Mouse (Mus musculus): ENCODE measurements around the gene Sec14l4.

The Sec14l4 gene

DNA sequence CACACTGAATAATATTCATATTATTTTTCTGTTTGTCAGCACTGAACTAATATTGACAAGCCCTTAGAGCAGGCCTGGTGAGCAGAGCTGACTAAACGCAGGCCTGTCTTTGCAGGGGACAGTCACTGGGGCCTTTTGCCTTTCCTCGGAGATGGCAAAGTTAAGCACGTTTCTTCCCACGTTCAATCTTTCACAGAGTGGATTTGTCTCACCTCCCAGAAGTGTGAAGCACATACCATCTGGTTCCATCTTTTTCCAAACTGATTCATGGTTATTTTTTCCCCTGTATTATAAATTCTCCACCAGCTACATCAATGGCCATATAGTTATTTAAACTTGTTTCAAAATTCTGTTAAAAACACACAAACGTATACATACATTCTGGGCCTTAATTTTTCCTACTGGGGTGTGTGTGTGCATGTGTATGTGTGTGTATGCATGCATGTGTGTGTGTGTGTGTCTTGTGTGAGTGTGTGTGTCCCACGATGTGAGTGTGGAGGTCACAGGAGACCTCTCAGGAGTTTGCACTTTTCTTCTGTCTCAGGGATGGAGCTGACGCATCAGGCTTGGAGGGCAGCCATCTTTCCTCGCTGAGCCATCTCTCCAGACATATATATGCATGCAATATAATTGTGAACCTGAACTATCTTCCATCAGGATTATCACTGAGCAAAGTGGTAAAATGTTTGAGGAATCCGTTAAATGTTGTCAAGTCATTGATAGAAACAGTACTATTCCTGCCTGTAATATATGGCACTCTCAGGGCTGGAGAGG lies 3.5 kb upstream of the Sec14l4 start:
- DNase-seq = no peak

DNA sequence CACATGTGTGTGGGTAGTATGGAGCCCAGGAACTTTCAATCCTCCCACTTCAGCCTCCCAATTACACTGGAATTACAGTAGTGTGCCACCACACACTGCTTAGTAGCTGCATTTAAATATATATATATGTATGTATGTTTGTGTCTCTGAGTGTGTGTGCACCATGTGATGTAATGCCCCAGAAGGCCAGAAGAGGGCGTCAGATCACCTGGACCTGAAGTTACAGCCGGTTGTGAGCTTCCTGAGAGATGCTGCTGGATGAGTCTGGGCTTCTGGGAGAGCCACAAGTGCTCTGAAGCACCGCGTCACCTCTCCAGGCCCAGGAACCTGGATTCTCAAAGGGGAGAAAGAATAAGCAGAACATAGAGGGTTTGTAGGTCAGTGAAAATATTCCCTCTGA lies 1.9 kb upstream of the Sec14l4 start:
- no peak for DNase-seq

DNA sequence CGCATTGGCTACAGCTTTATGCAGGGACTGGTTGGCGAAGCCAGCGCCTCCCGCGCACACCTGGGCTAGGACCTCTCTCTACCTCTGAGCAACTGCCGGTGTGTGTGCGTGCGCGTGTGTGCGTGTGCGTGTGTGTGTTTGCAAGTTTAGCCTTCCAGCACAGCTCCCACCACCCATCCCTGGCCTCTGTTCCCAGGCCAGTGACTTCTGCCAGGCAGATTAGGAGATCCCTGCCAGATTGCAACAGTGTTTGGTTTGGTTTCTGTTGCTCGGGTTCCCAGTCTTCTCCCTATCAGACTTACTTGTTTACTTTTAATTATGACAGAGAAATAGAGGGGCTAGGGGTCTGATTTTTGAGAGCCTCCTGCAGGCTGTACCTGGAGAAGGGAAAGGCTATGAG lies 699 bp downstream of the Sec14l4 start:
- no peak for DNase-seq

DNA sequence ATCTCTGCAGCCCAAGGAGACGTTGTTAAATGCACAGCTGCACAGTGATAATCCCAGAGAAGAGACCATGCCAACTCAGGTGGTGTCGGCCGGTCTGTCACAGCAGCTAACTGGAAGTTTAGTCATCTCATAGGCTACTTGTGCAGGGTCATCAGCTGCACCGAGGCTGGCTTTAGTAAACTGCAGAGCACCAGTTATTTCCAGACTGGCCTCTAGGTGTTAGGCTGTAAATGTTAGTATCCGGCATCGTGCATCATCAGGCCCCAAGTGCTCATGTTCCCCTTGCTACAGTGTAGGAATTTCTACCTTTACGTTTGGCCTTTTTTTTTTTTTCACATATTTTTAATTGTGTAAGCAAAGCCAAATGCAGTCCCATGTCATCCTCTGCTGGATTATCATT lies 2.2 kb downstream of the Sec14l4 start:
- no peak for DNase-seq

DNA sequence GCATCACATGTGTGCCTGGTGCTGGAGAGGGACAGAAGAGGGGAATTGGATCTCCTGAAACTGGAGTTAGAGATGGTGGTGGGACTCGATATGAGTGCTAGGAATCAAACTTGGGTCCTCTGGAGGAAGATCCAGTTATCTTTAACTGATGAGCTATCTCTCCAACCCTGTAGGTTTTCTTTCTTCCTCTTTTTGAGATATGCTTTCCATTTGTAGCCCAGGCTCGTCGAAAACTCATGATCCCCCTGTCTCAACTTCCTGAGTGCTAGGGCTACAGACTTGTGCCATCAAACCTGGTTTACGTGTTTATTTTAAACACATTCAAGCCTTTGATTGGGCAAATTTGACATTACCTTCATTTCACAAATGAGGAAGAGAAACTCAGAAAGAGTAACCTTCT lies 2.9 kb downstream of the Sec14l4 start:
- DNase-seq = no peak

DNA sequence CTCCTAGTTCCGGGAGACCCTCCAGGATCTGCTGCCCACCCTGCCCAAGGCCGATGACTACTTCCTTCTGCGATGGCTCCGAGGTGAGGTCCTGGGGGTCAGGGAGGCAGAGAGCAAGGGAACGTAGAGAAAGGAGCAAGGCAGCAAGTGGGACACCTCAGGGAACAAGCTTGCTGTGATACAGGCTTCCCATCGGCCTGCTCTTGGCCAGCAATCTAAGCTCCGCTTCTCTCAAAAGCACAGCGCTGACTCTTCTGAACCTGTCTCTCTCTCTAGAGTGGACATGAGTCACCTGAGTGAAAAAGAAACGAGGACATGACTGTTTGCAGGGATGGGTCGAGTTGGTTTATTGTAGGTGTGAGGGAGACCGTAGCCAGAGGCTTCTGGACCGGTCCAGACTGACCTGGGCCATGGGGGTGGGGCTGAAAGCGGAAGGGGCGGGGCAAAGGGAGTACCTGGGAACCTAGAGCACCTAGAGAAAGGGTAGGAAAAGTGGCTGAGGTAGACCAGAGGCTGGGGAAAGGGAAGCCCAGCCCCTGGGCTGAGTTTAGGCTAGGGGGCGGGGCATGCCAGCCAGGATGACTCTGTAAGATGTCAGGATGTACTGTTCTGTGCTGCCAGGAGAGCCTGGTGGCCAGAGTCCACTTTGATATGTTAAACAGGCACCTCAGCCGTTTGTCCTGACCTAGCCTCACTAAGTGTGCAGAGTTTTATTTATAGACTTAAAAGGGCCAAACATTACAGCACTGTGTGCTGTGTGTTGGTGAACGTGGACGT lies 4.0 kb downstream of the Sec14l4 start:
- peak; percentile 44 to 46 for DNase-seq

DNA sequence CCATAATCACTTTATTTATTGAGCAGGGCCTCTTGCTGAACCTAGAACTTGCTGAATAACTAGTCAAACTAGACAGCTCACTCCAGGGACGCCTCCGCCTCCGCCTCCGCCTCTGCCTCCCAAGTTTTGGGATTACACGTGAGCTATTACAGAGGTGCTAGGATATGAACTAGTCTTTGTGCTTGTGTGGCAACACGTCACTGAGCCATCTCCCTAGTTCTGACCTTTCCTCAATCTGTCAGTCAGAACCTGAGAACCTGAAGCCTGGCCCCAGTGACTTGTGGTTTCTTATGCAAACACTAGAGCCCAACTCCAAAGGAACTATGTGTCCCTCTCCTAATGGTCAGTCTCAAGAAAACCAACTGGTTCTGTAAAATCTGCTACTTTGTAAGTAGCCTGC lies 4.7 kb downstream of the Sec14l4 start:
- no peak for DNase-seq

DNA sequence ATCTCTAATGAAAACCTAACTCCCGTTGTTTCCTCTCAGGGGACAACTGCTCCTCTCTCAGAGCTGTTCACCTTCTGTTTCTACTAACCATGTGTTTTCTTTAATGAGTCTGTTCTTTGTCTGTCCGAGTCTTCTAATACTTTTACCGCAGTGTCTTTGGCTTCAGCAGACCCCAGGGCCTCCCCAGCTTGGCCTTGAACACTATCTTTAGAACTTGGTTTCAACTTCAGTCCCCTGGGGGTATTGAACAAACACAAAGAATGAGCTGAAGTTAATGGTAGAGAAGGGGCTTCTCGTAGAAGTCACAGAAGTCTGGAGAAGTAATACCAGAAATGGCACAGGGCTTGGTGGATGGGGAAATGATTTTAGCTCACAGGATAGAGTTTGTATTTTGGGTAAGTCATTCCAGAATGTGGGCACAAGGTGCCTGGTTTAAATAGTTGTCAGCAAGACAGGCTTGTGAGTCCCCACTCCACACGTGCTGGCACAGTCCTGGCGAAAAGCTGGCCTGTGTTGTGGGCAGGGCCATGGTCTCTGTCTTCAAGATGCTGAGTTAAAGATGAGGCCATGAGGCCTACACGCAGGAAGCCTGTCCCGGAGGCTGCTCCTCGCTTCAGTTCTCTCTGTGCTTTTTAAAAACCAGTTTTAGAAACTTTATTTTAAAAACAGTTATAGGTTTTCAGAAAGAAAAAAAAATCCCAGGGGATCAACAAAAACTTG lies 5.3 kb downstream of the Sec14l4 start:
- DNase-seq = no peak

DNA sequence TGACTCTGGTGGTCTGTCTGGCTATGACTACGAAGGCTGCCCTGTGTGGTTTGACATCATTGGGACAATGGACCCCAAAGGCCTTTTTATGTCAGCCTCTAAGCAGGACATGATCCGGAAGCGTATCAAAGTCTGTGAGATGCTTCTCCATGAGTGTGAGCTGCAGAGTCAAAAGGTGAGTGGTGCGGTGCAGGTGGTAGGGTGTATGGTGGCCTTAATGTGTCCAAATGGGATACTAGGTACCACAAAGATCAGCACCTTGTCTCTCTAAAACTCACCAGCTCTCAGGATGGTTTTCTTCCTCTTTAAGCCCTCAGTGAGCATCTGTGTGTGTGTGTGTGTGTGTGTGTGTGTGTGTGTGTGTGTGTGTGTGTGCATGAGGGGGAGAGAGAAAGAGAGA lies 8.7 kb downstream of the Sec14l4 start:
- DNase-seq = no peak

DNA sequence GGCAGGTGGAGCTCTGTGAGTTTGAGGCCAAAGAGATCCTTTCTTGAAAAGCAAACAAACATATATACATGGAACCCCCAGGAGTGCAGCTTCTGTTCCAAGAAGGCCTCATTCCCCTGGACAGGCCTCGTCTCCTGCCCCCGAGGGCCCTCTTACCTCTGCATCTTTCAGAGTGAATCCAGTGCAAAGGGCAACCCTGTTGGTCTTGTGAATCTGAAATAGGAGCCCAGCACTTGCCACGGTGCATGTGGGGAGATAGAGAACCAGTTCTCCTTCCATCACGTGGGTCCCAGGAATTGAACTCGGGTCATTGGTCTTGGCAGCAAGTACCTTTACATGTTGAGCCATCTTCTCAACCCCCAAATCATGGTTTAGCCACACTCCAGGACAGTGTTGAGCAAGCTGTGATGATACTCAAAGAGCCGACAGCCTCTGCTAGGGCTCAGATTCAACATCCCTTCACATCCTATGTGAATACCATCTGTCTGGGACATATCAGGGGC lies 9.9 kb downstream of the Sec14l4 start:
- DNase-seq = no peak

DNA sequence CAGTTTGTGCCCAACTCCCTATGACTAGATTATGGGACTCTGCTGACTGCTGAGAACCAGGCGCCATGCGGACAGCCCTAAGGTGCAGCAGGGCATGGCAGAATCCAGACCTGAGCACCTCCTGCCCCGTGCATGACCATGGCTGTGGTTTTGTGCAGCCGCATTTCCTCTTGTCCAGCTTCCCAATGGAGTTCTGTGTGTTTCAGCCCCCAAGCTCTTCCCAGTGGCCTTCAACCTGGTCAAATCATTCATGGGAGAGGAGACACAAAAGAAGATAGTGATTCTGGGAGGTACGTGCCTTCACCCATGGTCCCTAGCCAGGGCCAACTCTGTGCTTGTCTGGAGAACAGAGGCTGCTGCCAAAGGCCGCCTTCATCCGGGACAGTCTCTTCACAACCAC lies 11.8 kb downstream of the Sec14l4 start:
- no peak for DNase-seq

DNA sequence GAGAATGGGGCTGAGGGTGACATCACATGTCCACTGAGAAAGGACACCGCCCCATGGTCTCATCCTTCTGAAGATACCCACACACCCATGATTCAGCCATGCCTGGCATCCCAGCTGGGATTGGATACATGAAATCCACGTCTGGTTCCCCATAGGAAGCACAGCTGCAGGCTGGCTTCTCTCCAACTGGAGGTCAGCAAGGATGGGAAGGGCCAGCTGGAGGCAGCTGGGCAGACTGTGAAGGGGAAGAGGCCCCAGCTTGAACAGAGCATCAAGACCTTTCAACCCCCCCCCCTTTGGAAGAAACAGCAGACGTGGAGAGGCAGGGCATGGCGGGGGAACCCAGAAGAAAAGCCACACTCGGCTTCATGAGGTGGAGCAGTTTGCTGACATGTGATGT lies 15.3 kb downstream of the Sec14l4 start:
- DNase-seq = no peak

DNA sequence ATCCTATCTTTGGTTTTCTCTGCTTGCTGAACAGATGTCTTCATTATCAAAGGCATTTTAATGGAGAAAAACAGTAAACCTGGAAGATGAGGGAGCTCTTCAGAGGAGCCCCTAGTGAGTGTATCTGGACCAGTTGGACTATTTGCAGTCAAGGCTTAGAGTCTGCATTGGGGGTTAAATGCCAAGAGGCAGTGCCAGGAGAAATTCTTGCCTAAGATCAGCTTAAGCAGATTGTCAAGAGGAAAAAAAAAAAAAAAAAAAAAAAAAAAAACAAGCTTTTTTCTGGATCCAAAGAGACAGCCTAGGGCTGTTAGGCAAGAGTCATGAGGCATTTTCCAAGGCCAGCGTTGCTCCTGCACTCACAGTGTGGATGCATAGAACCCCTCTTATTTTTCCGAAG lies 16.5 kb downstream of the Sec14l4 start:
- no peak for DNase-seq

DNA sequence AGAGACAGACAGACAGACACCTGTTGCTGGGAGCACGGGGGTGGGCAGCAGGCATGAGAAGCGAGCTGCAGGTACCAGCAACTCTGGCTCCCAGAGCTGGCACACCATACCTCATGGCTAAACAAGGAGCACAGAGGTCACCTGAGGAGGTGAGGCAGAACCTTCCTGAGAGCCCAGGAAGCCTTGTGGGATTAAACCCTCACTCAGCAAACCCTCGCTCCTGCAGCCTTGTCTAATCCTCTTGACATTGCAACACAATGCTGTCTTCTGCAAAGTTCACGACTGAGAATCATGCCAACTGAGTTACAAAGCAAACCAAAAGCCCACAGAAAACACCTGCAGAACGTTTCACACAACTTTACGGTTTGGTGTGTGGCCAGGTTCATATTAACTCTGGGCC lies 17.2 kb downstream of the Sec14l4 start:
- DNase-seq = peak in 1 of 2 experiments; percentile 17

DNA sequence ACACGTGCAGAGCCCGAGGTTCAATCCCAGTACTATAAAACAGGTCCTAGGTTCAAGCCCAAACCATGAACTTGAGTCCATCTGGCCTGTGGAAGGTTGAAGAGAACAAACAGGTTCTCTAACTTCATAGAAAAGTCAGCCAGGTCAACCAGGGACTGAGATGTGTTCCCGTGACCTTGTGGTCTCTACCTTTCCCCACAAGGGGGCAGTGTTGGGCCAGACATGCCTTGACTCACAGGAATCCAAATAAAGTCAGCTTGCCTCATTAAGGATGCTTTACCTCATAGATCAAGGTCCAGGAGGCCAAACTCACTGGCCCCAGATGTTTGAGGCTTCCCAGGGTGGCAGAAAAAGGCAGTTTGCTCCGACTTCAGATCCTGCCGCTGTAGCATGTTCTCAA lies 22.3 kb downstream of the Sec14l4 start:
- peak; percentile 79 to 84 for DNase-seq

DNA sequence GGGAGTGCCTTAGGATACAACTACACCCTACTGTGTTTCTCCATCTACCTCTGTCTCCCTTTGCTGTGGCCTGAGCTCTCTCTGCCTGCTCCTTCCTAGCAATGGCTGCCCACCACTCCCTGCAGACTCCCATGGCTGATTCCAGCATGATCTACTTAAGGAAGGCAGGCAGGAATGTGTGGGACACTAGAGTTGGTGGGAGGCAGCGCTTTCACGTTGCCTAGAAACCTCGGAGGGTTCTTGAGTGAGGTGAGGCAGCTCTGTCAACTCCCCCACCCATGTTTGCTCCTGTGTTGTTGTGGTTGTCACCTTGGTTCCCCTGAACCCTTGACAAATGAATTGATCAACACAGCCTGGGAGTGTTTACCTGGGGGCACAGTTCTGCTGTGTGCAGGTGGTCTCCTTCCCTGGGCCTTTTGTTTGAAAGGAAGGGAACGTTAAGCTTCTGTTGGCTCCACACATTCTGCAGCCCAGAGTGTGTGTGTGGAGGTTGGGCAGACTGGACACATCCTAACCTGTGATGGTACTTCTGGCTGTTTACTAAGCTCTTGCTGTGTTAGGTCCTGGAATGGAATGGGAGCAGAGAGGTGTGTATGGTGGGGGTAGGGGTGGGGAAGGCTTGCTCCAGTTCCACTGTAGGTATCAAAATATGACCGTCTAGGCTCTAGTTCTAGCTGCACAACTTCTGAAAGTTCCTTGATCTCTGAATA lies 29.8 kb downstream of the Sec14l4 start:
- DNase-seq = no peak

DNA sequence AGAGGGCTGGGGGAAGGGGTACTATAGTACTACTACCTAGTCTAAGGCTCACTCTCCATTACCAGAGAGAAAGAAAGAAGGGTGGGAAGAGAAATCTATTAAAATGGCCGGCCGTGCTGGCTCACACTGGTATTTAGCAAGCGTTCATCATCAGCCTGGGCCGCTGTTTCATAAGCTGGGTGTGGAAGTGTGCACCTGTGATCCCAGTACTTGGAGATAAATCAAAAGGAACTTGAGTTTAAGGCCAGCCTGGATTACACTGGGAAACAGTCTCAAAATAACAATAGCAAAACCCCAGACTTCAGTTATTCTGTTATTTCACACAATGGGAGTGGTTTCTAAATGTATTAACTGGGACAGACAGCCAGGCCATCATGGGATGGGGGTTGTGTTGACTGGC lies 31.3 kb downstream of the Sec14l4 start:
- DNase-seq = no peak

DNA sequence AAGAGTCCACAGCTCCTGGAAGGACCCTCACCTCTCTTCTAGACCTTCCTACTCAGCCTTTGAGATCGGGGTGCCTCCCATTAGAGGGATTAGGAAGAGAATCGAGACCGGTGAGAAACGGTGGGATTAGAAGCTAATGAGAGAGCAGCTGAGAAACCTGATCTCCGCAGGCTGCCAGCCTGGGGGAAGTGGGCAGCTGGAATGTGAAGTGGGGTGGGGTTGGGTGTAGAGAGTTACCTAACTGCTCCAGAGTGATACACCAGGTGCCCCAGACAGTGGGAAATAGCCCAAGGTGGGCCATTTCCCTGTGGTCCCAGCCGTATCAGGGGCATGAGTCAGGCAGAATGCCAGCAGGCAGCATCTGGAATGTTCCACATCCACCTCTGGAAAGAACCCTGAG lies 31.7 kb downstream of the Sec14l4 start:
- no peak for DNase-seq

DNA sequence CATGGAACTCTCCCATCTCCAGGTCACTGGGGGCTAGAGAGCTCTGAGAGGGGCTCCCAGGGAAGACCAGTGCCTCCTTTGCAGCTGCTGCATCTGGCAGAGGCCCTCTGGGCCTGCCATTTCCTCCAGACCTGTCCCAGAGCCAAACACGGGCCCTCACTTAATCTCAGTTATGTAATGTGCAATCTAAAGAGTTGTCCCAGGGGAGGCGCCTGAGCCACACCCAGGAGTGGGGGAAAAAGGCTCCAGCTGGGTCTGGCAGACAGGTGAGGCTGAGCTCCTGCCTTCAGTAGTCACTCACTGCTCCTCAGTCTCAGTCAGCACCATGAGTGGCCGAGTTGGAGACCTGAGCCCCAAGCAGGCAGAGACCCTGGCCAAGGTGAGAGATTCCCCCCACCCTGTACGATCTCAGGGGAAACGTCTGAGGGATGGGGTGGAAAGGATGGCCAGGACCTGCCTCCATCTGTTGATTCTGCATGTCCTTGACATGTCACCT lies 33.4 kb downstream of the Sec14l4 start, which contains the start of gene Sec14l3:
TSS of gene Sec14l3 (plus strand) at position 215 of the 496 bp plus-strand sequence.
- DNase-seq = no peak

DNA sequence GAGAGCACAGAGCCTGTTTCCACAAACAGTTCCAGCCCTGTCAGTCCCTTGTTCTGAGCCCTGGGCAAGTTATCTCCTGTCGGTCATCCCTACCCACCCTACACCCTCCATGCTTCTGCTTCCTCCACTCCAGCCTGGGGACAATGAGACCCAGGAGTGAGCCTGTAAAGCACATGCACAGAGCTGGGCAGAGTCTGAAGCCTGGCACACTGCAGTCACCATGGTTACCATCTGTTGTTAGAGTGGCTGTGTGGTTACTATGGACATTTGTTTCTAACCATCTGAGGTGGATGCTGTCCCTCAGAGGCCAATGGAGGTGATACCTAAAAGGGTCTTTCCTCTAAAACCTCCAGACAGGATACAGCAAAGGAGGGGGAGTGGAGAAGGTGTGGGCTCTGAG lies 38.4 kb downstream of the Sec14l4 start:
- DNase-seq = no peak

DNA sequence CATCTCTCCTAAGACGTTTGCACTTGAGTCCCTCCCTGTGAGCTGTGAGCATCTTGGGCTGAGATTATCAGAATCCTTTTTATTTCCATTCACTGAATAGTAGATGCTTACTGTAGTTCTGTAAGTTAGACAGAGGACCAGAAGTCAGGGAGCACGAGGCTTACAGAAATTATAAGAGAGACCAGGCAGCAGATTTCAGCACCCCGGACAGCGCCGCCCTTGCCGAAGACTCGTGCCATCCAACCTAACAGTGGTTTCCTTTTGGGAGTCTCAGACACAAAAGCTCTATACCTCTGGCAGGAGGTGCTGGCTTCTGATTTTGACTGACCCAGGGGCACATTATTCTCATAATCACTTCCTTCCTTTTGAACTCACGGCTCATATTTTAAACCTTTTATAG lies 45.4 kb downstream of the Sec14l4 start:
- peak in 1 of 2 experiments; percentile 56 for DNase-seq

DNA sequence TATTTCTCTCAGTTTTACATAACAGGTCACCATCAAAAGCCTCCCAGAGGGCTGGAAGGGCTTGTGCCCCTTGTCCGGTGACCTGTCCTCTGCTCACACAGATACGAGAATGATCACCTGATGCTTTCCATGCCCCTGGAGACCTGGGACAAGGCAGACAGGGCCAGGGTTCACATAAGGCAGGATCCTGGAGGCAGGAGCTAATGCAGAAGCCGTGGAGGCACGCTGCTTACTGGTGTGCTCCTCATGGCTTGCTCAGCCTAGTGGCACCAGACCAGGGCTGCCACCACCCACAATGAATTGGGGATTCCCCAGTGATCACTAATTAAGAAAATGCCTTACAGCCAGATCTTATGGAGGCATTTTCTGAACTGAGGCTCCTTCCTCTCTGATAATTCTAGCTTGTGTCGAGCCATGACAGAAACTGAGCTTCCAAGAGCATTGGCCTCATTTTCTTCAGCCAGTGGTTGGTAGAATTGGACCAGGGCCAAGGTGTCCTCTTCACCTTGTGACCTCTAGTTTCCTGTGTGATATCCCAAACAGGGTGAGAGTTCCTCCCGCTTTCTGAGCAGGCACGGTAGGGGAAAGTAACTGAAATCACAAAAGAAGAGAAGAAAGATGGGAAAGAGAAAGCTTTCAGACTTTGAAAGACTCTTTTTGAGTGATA lies 47.1 kb downstream of the Sec14l4 start:
- no peak for DNase-seq
